In genomic region chr17:80632354-80632753, GRCm38 (mm10) we compare ENCODE assay signal across 28 mouse cellular contexts. TPM values are rescaled to one million over a fixed set of nuclear protein-coding genes. Genes with fewer than 3 reads are reported as not detected.
A peak's percentile ranks its signal among the peaks of the same experiment; 100 is the strongest.
DNase-seq lines count a peak whose midpoint lies in the region; ATAC-seq lines count a peak whose summit lies in the region.
"Had no signal": no experiment of that assay in that cellular context is flagged by ENCODE, and none has a peak within 500 bp of the region (broad histone marks: within the 10 kb centered on the region; RNA-seq: fewer than 3 reads in every experiment).

No protein-coding gene starts in this region.

- 97% methylated on average over 4 of the region's 4 CpGs for WGBS in hindbrain, embryonic 13.5 days

- intact Hi-C loops in heart, postnatal 36 days (cut with DNase I), result no loop called here

- no peaks in the 10 kb centered on the region for H3K27me3 ChIP-seq in hindbrain, embryonic 13.5 days
- H3K27me3 ChIP-seq: embryonic facial prominence, embryonic 13.5 days; embryonic facial prominence, embryonic 15.5 days; forebrain, embryonic 12.5 days; Patski had no signal

- H3K4me1 ChIP-seq in hindbrain, embryonic 13.5 days (replicated peaks), result no peaks in the 10 kb centered on the region
- H3K4me1 ChIP-seq: embryonic facial prominence, embryonic 13.5 days; embryonic facial prominence, embryonic 15.5 days; forebrain, embryonic 10.5 days; forebrain, embryonic 12.5 days had no signal

- H3K9ac ChIP-seq in hindbrain, embryonic 13.5 days, result no peak overlapping the region
- H3K9ac ChIP-seq: embryonic facial prominence, embryonic 13.5 days; embryonic facial prominence, embryonic 15.5 days; forebrain, embryonic 12.5 days had no signal

- H3K4me2 ChIP-seq in hindbrain, embryonic 13.5 days, result no peak overlapping the region
- H3K4me2 ChIP-seq: embryonic facial prominence, embryonic 13.5 days; embryonic facial prominence, embryonic 15.5 days; forebrain, embryonic 12.5 days had no signal

- H3K36me3 ChIP-seq in hindbrain, embryonic 13.5 days, result peaks cover 48% of the 10 kb centered on the region

- 0 out of 2 replicates have a peak, but pooled peaks have one; percentile 22 for ATAC-seq in monocyte, adult 5-6 weeks (replicated peaks; ENCODE audit: insufficient number of reproducible peaks, low FRiP score, low TSS enrichment, poor library complexity, severe bottlenecking)
- no peak for ATAC-seq in hindbrain, embryonic 13.5 days (ENCODE audit: low FRiP score)
- ATAC-seq: activated CD4-positive, CD25-positive, alpha-beta regulatory T cell, adult 4 months; forebrain, embryonic 14.5 days; forebrain, embryonic 16.5 days; Patski had no signal

- H3K9me3 ChIP-seq in hindbrain, embryonic 13.5 days, result no peaks in the 10 kb centered on the region
- H3K9me3 ChIP-seq: embryonic facial prominence, embryonic 13.5 days; embryonic facial prominence, embryonic 15.5 days; forebrain, embryonic 10.5 days; forebrain, embryonic 12.5 days had no signal

- DNase-seq in 3T3-L1 (ENCODE audit: low read depth, low spot score), result peak; percentile 7
- peak; percentile 19 for DNase-seq in 416B (ENCODE audit: low read depth)
- peak; percentile 10 for DNase-seq in induced T-regulatory cell, adult 2 months (ENCODE audit: low read depth)
- no peak for DNase-seq in layer of hippocampus, postnatal 10 days (ENCODE audit: low spot score in 2 of 2)
- no peak for DNase-seq in heart, postnatal 36 days
- DNase-seq in left cerebral cortex, adult 18-20 months (ENCODE audit: low spot score in 2 of 2), result no peak
- DNase-seq: adrenal gland, adult 8-10 months; adrenal gland, postnatal 14 days; adrenal gland, postnatal 36 days; cerebellum, adult 11-12 months; cerebellum, adult 2 months; cerebellum, adult 9-11 months; cerebellum, postnatal 14 days; cerebellum, postnatal 36 days; embryo, embryonic 11 days had no signal

- H3K27ac ChIP-seq in hindbrain, embryonic 13.5 days, result no peak overlapping the region
- H3K27ac ChIP-seq: embryonic facial prominence, embryonic 13.5 days; embryonic facial prominence, embryonic 15.5 days; forebrain, embryonic 10.5 days; forebrain, embryonic 12.5 days had no signal

- no peak overlapping the region for H3K4me3 ChIP-seq in hindbrain, embryonic 13.5 days
- H3K4me3 ChIP-seq: embryonic facial prominence, embryonic 13.5 days; embryonic facial prominence, embryonic 15.5 days; erythroblast, embryonic 14.5 days; forebrain, embryonic 10.5 days; forebrain, embryonic 12.5 days had no signal

RNA-seq across cellular contexts. Expression of gene Cdkl4, which starts 54.7 kb away (rescaled TPM):
- 0.29 to 1.4 TPM (median 0.38 TPM) in 3 replicates for total RNA-seq in monocyte, adult 5-6 weeks (2017)
- total RNA-seq in layer of hippocampus, postnatal 10 days (2021), result 10 to 100 TPM; 14.3 to 14.6 TPM
- polyA plus RNA-seq in hindbrain, embryonic 13.5 days (2015; fragmentation: Nextera tagmentation; extraction: Ambion mirVana), result 4.5 and 5.7 TPM in 2 replicates
- total RNA-seq in heart, postnatal 36 days (2021), result under 1 TPM in 1 of 2 experiments, not detected in 1; 0.08 TPM
- total RNA-seq in left cerebral cortex, adult 18-20 months (2021), result 10 to 100 TPM; 16.5 to 19.1 TPM
- total RNA-seq: common myeloid progenitor, adult 5-6 weeks had no signal
- polyA plus RNA-seq: C2C12; erythroblast, embryonic 14.5 days had no signal

Comparison
In these comparisons a context has a peak if more than half of its experiments do, and no peak if none do; other contexts are left out.
1. DNase-seq: peak in 3T3-L1 (single experiment), 416B (single experiment) and induced T-regulatory cell, adult 2 months (single experiment); none in layer of hippocampus, postnatal 10 days (0 of 2), heart, postnatal 36 days (0 of 2) and left cerebral cortex, adult 18-20 months (0 of 2).